Mouse (Mus musculus): ENCODE results near the gene Hbb-bh1.

DNA sequence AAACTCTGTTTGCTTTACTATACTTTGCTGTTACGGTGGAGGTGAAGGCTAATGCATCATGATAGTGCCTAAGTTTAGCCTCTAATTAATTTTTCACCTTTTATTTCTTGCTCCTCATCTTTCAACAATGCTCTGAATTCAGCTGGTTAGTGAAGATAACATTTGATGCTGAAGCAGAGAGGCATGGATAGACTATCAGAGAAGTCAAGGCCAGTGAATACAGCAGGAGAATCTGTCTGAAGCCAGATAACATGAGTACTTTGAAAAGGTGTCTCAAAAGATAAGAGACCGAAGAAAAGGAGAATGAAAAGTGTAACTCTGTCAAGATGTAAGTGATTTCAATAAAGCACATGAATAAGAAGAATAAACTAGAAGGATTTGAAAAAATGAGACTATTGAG lies 34.1 kb upstream of the Hbb-bh1 start:
- TF ChIP-seq CTCF (conservative IDR thresholded peaks at IDR 0.05; ENCODE audit: low read length) (no peak), NANOG (IDR thresholded peaks at IDR 0.05; ENCODE audit: borderline replicate concordance, low read length) (no peak), POU5F1 (IDR thresholded peaks at IDR 0.05; ENCODE audit: borderline replicate concordance, low read length) (no peak)

Measured in E14TG2a.4 (cell line).